Mouse (Mus musculus) mammary gland, adult 2 months (tissue): Measurements from ENCODE around the gene Mcpt8. TPM values are rescaled to one million over a fixed set of nuclear protein-coding genes. Genes with fewer than 3 reads are reported as not detected.

Experiments used
- polyA plus RNA-seq: library from polyadenylated mRNA; depleted of rRNA; stranded (reverse); fragments of >200 nt; gene quantifications from 2 replicates; pipeline ENCODE4 v1.2.3, GENCODE M21; 2012; ENCODE audit warnings: low replicate concordance; rRNA removed

Mcpt8 gene
- polyA plus RNA-seq = not detected in 2 replicates

DNA sequence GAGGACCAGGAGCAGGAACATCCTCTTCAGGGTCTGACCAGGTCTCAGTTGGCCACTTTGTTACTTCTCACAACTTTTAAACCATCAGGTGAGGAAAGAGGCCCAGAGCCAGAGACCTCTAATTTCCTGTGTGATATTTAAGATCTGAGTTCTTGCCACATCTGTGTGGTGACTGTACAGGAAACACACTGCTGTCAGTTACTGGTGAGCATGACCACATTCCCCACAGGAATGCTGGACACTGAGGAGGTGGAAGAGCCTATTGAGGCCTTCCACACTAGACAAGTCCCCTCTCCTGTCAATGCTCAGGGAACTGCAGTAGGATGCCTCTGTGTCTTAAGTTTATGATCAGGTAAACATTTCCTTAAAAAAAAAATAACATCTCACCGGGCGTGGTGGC is at the start of gene Mcpt8:
TSS of gene Mcpt8 (minus strand) at position 107 of the 400 bp plus-strand sequence.

DNA sequence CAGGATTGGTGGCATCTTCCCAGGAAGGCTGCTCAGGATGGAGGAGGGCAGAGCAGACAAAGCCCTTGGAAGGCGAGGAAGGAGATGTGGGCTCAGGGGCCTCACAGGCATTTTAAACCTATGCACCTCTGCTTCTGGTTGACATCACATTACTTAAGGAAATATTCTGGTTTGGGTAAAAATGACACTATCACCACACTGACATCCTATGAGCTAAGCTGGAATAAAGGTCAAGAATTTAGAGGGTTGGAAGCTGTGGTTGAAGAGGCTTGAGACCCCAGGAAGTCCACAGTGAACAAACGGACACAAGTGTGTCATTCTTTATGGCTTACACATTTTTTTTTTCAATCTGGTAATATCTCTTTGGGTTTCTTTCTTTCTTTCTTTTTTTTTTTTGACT is 47.4 kb upstream of the Mcpt8 start, which contains the start of gene Gzmd:
TSS of gene Gzmd (minus strand) at position 101 of the 400 bp plus-strand sequence.

DNA sequence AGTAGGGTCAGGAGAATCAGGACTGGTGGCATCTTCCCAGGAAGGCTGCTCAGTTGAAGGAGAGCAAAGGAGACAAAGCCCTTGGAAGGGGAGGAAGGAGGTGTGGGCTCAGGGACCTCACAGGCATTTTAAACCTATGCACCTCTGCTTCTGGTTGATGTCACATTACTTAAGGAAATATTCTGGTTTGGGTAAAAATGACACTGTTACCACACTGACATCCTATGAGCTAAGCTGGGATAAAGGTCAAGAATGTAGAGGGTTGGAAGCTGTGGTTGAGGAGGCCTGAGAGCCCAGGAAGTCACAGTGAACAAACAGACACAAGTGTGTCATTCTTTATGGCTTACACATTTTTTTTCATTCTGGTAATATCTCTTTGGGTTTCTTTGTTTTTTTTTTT is 35.5 kb upstream of the Mcpt8 start, which contains the start of gene Gzme:
TSS of gene Gzme (minus strand) at position 101 of the 400 bp plus-strand sequence.

DNA sequence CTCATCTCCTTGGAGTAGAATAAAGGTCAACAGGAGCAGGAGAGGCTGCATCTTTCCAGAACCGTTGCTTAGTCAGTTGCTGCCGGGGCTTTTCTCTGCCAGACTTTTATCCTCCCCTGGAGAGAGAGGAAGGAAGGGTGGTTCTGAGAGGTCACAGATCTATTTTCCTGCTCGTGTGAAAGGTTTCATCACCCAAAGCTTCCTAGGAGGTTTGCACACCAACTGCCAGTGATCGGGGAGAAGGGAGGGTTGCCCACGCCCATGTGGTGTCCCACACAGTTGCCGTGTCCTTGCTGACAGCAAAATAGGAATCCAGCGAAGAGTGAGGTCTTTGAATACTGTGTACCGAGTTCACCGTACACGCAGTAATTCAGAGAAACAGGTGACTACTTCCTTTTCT is 17.3 kb upstream of the Mcpt8 start, which contains the start of gene Ctsg:
TSS of gene Ctsg (minus strand) at position 189 of the 400 bp plus-strand sequence.

DNA sequence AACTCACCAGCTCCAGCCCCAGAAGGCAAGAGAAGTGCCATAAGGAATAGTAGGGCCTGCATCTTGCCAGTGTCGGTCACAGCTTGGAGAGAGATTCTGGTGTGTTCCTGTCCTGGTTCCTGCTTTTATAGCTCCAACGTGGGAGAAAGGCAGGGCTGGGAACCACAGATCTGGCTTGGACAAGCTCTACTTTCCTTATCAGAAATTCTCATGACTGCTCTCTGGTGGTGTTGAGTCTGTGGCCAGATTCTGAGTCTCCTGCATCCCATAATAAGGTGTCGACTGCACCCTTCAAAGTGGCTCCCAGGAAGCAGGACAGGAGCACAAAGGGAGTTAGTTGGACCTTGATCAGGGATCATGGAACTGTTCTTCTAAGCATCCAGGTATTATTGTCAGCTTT is 22.9 kb downstream of the Mcpt8 start, which contains the start of gene Mcpt4:
TSS of gene Mcpt4 (minus strand) at position 101 of the 400 bp plus-strand sequence.

DNA sequence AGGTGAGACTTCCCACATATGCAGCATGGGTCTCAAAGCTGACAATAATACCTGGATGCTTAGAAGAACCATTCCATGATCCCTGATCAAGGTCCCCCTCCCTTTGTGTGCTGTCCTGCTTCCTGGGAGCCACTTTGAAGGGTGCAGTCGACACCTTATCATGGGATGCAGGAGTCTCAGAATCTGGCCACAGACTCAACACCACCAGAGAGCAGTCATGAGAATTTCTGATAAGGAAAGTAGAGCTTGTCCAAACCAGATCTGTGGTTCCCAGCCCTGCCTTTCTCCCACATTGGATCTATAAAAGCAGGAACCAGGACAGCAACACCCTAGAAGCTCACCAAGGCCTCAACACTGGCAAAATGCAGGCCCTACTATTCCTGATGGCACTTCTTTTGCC is 43.3 kb downstream of the Mcpt8 start, which contains the start of gene Mcpt2:
TSS of gene Mcpt2 (plus strand) at position 250 of the 400 bp plus-strand sequence.

Other genes starting within 250 kb of the Mcpt8 start
- gene Nynrin, start 231.3 kb downstream of the Mcpt8 start, polyA plus RNA-seq = 6.3 and 6.5 TPM in 2 replicates
- 0.26 and 0.33 TPM in 2 replicates for gene Cbln3, start 200.9 kb downstream of the Mcpt8 start, polyA plus RNA-seq
- 24.4 and 25.2 TPM in 2 replicates for gene Khnyn, start 200.3 kb downstream of the Mcpt8 start, polyA plus RNA-seq
- gene Sdr39u1, start 185.0 kb downstream of the Mcpt8 start, polyA plus RNA-seq = 48.0 and 73.6 TPM in 2 replicates
- gene Cma1, start 140.6 kb downstream of the Mcpt8 start, polyA plus RNA-seq = 17.9 and 42.7 TPM in 2 replicates
- not detected in 2 replicates for gene Cma2, start 134.3 kb downstream of the Mcpt8 start, polyA plus RNA-seq
- gene Mcpt1, start 67.3 kb downstream of the Mcpt8 start, polyA plus RNA-seq = 0.11 TPM in 1 of 2 replicates, not detected in the other
- not detected in 2 replicates for gene Mcpt9, start 54.8 kb downstream of the Mcpt8 start, polyA plus RNA-seq
- not detected in 2 replicates for gene Mcpt2, start 43.2 kb downstream of the Mcpt8 start, polyA plus RNA-seq
- gene Mcpt4, start 23.0 kb downstream of the Mcpt8 start, polyA plus RNA-seq = 25.7 and 57.6 TPM in 2 replicates
- 0.20 and 0.32 TPM in 2 replicates for gene Ctsg, start 17.3 kb upstream of the Mcpt8 start, polyA plus RNA-seq
- gene Gzme, start 35.4 kb upstream of the Mcpt8 start, polyA plus RNA-seq = not detected in 2 replicates
- not detected in 2 replicates for gene Gzmd, start 47.3 kb upstream of the Mcpt8 start, polyA plus RNA-seq
- not detected in 2 replicates for gene Gzmg, start 74.3 kb upstream of the Mcpt8 start, polyA plus RNA-seq
- not detected in 2 replicates for gene Gzmn, start 89.3 kb upstream of the Mcpt8 start, polyA plus RNA-seq
- gene Gzmf, start 126.1 kb upstream of the Mcpt8 start, polyA plus RNA-seq = not detected in 2 replicates
- 0.46 and 1.0 TPM in 2 replicates for gene Gzmc, start 149.4 kb upstream of the Mcpt8 start, polyA plus RNA-seq
- gene Gzmb, start 177.0 kb upstream of the Mcpt8 start, polyA plus RNA-seq = 1.1 and 2.3 TPM in 2 replicates